Mouse (Mus musculus) monocyte, adult 5-6 weeks (primary cell): Measurements from ENCODE around the gene Apaf1. TPM values are rescaled to one million over a fixed set of nuclear protein-coding genes. Genes with fewer than 3 reads are reported as not detected.

Experiments
- ATAC-seq: fragments of 153-309, 156-312 bp; replicated peaks from 2 replicates; pipeline ENCODE4 v1.8.0; 2017; ENCODE audit warnings: mild to moderate bottlenecking; ENCODE audit not compliant: low TSS enrichment, insufficient number of reproducible peaks, severe bottlenecking, poor library complexity, low FRiP score
- total RNA-seq: library from RNA; stranded (forward); fragments of 200-1000, 200-491, 200-594 nt; gene quantifications from 3 replicates; pipeline ENCODE4 v1.2.3, GENCODE M21; 2017

Apaf1 gene
- total RNA-seq, 1 experiment from 2014 or later: 54.9 TPM

DNA sequence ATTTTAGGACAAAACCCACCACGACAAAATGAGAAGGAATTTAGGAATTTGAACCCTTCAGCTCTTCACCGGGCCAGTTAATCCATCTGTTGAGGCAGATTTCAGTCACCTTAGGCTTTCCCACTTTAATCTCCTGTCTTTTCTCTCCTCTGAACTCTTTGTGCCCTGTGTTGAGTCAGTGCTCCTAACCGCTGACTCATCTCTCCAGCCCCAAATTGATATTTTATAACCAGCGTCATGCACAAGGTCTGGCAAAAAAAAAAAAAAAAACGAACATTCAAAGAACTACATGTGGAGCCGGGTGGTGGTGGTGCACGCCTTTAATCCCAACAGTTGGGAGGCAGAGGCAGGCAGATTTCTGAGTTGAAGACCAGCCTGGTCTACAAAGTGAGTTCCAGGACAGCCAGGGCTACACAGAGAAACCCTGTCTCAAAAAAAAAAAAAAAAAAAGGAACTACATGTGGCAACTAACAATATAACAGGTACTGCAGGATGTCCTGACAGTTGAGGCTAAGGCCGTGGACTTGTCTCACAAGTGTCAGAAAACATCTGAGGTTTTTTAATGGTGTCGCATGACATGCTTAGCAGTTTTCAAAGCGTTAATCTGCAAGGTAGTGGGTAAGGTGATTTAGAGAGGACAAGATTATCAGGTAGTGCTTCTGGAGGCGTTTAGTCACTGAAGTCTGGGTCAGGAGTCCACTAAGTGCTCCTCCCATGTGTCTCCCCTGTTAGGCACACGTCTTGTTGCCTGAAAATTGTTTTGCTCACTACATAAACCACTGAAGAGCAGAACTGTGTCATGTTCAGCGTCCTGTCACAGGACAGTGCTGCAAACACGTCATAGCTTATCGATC, 11.9 kb upstream of the Apaf1 start:
- no peak for ATAC-seq

DNA sequence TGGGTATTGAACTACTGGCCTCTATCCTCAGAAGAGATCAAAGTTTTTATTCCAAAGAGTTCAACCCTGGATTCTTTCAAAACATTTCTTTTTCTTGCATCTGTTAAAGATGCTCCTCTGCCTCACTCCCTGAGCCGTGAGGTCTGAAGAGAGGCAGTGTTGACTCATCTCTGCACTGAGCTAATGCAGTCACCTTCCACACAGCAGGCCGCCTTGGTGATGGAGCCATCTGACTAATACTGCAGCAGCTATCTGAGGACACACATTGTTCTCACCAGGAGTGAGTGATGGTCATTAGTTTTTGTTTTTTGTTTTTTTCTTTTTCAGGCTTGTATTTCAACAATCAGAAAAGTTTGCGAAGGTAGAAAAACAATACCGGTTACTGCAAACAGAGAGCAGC, 10.2 kb upstream of the Apaf1 start:
- no peak for ATAC-seq

DNA sequence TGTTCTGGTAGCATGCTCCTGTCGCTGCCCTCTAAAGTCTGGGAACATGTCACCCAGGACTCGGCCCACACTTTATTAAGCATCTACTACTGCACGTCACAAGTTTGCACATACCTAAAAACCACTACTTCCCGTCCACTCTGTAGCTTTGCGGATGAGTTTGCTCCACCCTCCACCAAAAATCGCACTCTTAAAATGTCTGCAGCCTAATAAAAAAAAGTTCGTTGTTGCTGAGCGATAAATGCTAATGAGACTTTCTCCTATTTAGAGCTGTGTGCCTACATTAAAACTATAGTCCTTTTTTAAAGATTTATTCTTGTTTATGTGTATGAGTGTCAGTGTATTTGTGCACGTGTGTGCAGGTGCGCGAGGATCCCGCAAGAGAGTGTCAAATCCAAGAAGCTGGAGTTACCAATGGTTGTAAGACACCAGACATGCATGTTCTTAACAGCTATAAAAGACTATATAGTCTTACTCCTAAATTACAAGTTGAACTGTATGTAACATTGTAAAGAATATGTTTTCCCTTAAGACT, 890 bp upstream of the Apaf1 start:
- ATAC-seq: peak; percentile 59

DNA sequence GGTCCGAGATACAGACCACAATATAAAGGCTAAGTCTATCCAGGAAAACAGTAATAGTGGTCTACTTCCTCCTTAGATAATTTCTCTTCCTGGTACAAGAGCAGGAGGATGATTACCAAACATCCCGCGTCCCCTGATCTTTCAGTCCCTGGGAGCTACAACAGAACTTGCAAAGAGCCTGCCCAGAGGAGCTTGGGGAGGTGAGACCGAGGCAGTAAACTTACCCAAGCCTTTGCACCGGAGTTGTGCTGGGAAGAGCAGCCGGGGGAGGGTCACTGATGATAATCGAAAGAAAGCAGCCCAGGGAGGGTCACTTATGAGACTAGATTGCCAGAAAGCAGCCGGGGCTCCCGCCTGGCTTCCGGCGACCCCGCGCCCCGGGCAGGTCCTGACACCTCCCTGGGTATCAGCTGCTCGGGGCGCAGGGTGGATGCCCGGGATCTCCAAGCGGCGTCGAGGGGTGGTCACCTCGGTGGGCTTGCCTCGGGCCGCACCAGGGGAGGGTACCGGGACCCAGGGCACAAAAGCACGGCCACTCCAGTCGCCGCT, 537 bp downstream of the Apaf1 start:
- ATAC-seq: peak; percentile 7; the same call in 1 of the 2 replicates

DNA sequence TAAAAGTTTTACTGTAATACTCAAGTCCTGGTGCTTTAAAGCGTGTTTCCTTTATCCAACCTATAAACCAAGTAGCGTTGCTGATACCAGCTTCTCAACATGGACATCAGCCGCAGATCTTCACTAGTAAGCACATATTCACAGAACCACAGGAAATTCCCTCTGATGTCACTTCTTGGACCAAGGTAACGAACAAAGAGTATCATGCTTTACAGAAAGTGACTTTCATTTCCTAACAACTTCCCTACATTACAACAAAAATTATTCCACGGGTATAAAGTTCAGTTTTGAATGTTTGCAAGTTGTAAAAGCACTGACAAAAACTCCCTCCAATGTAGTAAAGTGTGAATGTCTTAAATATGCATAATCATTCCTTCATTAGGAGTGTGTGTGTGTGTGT, 2.0 kb downstream of the Apaf1 start:
- no peak for ATAC-seq

DNA sequence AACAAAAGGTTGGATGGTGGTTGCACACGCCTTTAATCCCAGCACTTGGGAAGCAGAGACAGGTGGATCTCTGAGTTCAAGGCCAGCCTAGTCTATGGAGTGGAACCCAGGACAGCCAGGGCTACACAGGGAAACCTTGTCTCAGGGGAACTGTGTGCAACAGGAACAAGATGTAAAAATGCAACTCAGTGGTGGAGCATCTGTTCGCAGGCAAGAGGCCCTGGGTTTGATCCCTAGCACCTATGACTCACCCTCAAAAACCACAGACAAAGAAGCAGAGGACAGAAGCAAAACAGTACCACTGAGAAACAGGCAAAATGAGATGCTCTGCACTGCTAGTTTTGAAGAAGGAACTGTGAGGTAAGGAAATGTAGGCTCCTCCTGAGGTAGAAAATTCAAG, 5.9 kb downstream of the Apaf1 start:
- no peak for ATAC-seq

DNA sequence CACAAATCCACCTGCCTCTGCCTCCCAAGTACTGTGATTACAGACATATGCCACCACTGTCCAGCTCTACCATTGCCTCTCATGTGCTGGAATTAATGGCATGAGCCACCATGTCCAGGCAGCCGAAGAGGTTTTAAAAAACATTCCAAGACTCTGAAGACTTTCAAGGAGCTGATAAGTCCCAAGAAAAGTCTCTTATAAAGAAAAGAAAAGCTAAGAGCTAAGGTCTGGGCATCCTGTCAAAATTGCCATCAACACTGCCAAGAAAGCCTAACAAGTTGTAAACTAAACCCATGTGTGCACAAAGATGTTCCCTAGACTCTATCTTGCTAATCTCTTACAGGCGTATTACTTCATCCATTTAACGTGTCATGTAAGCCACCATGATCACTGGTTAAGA, 9.2 kb downstream of the Apaf1 start:
- no peak for ATAC-seq

DNA sequence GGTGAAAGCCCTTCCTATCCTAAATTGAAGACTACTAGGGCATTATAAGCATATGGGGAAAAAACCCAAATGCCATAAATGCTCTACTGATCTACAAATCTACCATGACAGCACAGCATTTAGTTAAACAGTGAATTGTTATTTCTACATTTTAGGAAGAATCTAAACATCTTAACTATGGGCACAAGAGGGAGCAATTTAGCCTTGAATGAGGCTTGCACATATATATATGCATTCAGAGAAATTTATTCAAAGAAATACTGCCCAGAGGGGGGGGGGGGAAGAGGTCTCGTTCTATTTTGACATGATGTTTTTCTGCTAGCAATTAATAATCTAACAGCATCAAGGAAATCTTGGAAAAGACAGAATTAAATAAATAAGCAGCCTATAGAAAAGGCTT, 10.8 kb downstream of the Apaf1 start:
- 0 out of 2 replicates have a peak, but pooled peaks have one; percentile 27 for ATAC-seq

DNA sequence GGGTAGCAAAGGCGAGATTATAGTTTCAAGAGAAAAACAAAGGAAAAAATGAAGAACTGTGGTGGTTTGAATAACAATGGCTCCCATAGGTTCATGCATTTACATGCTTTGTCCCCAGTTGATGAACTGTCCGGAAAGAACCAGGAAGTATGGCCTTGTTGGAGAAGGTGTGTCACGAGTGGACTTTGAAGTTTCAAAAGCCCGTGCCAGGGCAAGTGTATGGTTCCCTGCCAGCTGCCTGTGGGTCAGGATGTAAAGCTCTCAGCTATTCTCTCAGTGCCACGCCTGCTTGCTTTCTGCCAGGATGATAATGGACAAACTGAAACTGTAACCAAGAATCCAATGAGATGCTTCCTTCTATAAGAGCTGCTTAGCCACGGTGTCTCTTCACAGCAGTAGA, 20.2 kb downstream of the Apaf1 start:
- ATAC-seq: no peak

DNA sequence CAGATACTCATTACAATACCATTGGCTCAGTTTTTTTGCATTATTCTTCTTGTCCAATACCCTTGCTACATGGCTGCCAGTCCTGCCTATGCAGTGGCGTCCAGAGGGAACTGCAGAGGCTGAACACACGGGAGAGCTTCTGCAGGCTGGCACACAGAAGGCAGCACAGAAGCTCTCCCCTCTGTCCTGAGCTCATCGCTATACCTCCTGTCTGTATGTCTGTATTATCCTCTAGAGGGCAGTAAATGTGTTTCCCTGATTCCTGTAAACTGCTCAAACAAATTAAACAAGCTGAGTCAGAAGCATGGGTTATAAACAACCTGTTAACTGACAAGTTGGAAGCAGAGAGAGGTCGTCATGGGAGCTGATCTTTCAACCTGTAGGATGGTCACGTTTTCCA, 21.8 kb downstream of the Apaf1 start:
- 0 out of 2 replicates have a peak, but pooled peaks have one; percentile 27 for ATAC-seq

DNA sequence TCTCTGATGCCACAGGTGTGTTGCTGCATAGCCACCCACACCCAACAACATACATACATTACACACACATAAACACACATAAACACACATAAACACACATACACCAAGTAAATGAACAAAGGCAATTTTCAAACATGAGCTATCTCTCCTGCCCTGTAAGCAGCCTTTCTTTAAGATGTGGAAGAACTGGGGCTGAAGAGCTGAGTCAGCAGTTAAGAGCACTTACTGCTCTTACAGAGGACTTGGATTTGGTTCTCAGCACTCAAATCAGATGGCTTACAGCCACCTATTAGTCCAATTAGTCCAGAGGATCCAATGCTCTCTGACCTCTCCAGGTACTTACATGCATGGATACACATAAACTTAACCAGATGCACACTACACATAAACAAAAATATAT, 29.8 kb downstream of the Apaf1 start:
- no peak for ATAC-seq

DNA sequence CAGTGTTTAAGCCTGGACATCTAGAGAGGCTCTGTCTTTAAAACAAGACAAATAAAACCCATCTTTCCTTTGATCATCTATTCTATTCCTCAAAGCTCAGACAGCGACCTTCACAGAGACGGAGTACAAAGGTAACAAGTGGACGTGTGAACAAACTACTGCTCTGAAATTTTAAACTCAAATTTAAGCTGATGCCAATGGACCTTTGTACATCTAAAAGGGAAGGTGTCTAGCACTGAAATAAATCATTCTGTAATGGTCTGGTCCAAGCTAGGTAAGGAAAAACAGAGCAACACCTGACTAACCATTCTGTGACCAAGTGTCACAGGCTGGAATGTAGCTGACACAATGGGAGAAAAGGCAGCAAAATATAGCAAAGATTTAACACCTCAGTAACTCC, 31.4 kb downstream of the Apaf1 start:
- ATAC-seq: no peak

DNA sequence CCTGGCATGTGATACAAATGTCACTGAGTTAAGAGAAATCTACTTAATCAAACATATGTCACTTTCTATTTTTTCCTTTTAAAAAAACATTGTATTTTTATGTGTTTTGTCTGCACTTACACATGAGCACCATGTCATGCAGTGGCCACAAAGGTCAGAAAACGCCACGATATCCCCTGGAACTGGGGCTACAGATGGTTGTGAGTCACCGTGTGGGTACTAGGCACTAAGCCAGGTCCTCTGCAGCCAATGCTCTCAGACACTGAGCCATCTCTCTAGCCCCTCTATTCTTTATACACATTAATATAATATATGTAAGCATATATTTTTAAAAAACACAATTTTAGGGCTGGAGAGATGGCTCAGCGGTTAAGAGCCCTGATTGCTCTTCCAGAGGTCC, 32.9 kb downstream of the Apaf1 start:
- no peak for ATAC-seq

DNA sequence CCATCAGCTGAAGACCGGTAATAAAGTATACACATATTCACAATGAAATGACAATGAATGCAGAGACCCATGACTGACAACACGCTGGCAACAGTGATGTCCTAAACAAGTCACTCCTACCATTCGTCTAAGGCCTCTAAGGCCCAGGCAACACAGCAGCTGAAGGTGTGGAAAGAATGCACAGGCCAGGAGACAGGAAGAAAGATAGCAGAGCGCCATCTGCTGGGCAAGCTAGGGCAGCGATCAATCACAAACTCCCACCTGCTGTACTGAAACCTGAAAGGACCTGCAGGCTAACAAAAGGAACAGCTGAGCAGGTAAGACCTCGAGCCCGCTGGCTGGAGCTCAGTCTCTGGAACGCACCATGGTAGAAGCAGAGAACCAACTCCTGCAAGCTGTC, 48.6 kb downstream of the Apaf1 start:
- peak; percentile 47; the same call in 1 of the 2 replicates for ATAC-seq

DNA sequence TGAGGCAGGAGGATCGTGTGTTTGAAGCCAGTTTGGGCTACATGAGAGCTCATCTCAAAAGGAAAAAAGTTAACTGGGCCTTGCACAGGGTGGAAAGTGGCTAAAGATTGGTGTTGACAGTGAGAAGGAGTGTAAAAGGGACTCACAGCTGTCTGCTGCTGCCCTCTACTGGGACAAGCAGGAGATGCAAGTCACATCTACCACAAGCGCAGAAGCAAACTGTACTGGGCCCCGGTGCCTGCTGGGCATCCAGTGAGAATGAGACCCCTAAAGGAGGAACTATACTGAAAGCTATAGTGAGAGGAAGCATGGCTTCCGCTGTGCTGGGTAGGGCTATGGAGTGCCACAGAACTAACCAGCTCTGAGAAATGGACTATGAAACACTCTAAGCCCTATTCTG, 50.2 kb downstream of the Apaf1 start:
- peak; percentile 79 for ATAC-seq

DNA sequence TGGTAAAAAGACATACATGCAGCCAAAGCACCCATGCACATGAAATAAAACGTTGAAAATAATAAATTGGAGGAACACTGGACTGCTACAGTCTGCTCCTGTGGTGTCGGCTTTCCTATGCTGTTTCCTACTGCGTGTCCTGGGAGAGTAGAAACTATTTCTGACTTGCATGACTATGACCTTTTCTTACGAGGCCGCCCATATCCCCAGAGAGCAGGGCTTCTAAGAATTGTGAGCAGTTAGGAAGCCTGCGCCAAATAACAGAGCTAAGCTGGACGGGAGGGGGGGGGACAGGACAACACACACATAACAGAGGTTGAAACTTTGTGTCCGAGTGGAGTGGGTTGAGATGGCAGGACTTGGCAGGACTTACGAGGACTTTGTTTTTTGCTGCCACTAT, 51.4 kb downstream of the Apaf1 start:
- no peak for ATAC-seq

DNA sequence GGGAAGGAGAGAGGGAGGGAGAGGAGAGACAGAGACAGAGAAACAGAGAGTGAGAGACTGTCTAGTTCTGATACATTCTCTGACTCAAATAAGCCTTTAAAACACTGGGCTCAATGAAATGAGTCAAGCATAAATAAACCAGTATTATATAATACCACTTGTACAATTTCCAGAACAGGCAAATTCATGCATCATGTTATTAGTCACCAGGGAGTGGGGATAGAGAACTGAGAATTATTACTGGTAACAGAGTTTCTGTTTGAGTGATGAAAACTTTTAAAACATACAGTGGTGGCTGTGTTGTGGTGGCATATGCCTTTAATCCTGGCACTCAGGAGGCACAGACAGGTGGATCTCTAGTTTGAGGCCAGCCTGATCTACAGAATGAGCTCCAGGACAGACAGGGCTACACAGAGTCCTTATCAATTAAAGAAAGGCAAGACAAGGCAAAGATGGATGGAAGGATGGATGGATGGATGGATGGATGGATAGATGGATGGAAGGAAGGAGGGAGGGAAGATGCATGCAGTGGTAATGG, 53.5 kb downstream of the Apaf1 start:
- no peak for ATAC-seq

DNA sequence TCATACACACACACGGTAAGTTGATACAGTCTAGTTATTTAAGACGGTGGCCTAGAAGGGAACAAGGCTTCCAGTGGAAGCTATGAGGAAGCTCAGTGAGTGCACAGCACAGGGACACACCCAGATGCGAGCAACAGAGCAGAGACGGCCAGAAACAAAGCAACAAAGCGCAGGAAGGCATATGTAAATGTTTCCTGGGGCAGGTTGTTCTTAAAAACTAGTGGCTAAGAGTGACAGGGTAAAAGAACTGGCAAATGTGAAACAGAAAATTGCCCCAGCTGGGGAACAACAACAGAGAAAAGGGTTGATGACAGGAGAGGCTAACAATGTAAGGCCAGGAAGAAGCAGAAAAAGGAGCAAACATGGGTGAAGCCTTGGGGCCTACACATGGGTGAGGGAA, 54.6 kb downstream of the Apaf1 start:
- no peak for ATAC-seq

DNA sequence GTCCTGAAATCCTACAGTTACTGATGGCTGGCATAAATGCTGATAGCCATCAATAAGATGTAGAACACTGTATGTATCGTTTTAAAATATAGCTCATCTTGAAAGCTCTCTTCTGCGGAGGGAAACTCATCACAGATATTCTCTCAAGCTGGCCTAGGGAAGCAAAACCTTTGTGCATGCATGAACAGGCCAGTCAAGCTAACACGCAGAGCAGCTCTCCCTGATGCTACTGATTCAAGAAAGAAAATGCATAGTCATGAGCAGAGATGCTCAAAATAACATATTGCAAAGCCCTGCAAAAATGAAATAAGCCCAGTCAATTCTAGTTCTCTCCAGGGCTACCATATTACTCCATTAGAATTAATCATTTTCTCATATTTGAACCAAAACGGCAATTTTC, 55.1 kb downstream of the Apaf1 start:
- ATAC-seq: no peak
